Mouse (Mus musculus) G1E (cell line): ENCODE data around the gene Nck1. TPM values are rescaled to one million over a fixed set of nuclear protein-coding genes. Genes with fewer than 3 reads are reported as not detected.

Experiments used
- ATAC-seq: 2 replicates; pipeline ENCODE4 v1.8.0; 2016; ENCODE audit warnings: mild to moderate bottlenecking; ENCODE audit not compliant: insufficient number of reproducible peaks, poor library complexity, low FRiP score, severe bottlenecking; ENCODE audit errors: extremely low read depth
- DNase-seq: peaks from one replicate; pipeline ENCODE4 v3.0.0; 2012; ENCODE audit warnings: low spot score
- H3K27me3 ChIP-seq: 2 replicates; pipeline ENCODE4 v1.6.1; 2012; ENCODE audit warnings: mild to moderate bottlenecking, low read length, inconsistent platforms; ENCODE audit not compliant: insufficient read depth
- H3K36me3 ChIP-seq: replicated peaks from 2 replicates; pipeline ENCODE3; 2012; ENCODE audit warnings: mild to moderate bottlenecking, inconsistent platforms
- H3K4me1 ChIP-seq: 2 replicates; pipeline ENCODE4 v1.6.1; 2012; ENCODE audit warnings: low read depth, low read length, inconsistent platforms, mixed read lengths; ENCODE audit not compliant: insufficient read depth
- H3K4me3 ChIP-seq: 2 replicates; pipeline ENCODE4 v1.5.1; 2012; ENCODE audit warnings: low read depth, mild to moderate bottlenecking, inconsistent platforms, low read length, moderate library complexity, mixed read lengths
- H3K9me3 ChIP-seq: replicated peaks from 2 replicates; pipeline ENCODE4 v1.6.1; 2012; ENCODE audit warnings: inconsistent platforms
- CTCF ChIP-seq: IDR thresholded peaks from 2 replicates; pipeline ENCODE4 v1.5.1; 2012; ENCODE audit warnings: low read depth, low read length, inconsistent platforms, mixed read lengths
- GATA1 ChIP-seq: IDR thresholded peaks from 2 replicates; pipeline ENCODE4 v1.6.1; 2012; ENCODE audit warnings: borderline replicate concordance, low read length, inconsistent platforms, mixed read lengths
- GATA2 ChIP-seq: IDR thresholded peaks from 2 replicates; pipeline ENCODE4 v1.6.1; 2012; ENCODE audit warnings: low read depth, low read length, inconsistent platforms, borderline replicate concordance
- POLR2AphosphoS5 ChIP-seq: IDR thresholded peaks from 2 replicates; pipeline ENCODE4 v1.6.1; 2012; ENCODE audit warnings: low read depth, low read length, inconsistent platforms; ENCODE audit not compliant: insufficient replicate concordance
- TAL1 ChIP-seq: conservative IDR thresholded peaks from 2 replicates; pipeline ENCODE4 v1.6.1; 2012; ENCODE audit warnings: low read depth, low read length, inconsistent platforms, mixed read lengths
- polyA plus RNA-seq: library from polyadenylated mRNA; stranded (reverse); fragments of >175 nt; gene quantifications from 2 replicates; pipeline ENCODE4 v1.2.3, GENCODE M21; 2012
- total RNA-seq, 2 experiments: library from RNA; stranded (forward) in 1 of 2; stranded (reverse) in 1 of 2; fragments of 200-1000 nt in 1 of 2; fragments of >200 nt in 1 of 2; fragmentation: Nextera tagmentation in 1 of 2; gene quantifications; 2 replicates each; pipeline ENCODE4 v1.2.3; 2014 to 2017

Nck1 gene
- total and polyA plus RNA-seq, 3 experiments, result 3.4 to 64.9 (median 41.2) TPM

DNA sequence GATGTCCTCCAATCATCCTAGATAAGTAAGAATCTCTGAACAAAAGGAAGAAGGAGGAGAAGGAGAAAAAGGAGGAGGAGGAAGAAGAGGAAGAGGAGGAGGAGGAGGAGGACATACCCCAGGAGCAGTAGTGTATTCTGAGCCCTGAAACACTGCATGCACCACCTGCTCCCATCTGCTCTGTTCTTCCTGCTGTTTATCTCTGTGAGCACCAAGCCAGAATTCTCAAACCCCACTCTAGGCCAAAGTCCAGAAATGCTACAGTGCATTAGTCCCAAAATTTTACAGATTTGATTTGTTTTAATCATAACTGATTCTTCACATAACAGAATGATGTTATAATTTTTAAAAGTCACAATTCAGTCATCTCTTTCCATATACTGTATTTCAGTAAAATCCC lies 13.1 kb upstream of the Nck1 start:
- ATAC-seq, result no peak
- no peaks in the 10 kb centered on the region for H3K9me3 ChIP-seq
- DNase-seq, result no peak
- H3K4me1 ChIP-seq, result no peaks in the 10 kb centered on the region
- TF ChIP-seq CTCF (no peak), POLR2AphosphoS5 (no peak), TAL1 (no peak), GATA2 (no peak), GATA1 (no peak)
- no peak overlapping the region for H3K4me3 ChIP-seq
- H3K27me3 ChIP-seq, result no peaks in the 10 kb centered on the region; the same call in 1 of the 2 replicates
- H3K36me3 ChIP-seq, result no peaks in the 10 kb centered on the region

DNA sequence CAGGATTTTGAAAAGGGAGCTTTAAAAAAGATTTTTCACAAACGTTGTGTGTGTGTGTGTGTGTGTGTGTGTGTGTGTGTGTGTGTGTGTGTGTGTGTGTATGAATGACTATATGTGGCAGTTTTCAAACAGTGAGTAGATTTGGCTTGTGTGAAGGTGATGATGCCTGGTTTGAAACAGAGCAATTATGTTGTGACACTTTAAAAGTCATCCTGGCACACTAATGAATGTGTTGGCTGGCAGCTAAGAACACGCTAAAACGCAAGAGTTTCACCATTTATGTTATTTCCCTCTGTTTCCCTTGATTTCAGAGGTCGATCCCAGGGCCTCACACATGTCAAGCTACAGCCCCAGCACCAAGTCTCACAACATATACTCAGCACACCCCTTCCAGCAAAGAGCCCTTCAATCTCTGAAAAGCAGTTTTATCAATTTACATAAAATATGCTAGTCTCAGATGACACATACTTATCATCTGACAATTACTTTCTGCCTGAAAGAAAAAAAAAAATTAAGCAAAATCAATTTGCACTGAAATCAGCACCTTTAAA lies 12.2 kb upstream of the Nck1 start:
- Histone ChIP-seq H3K36me3 (no peaks in the 10 kb centered on the region), H3K4me1 (no peaks in the 10 kb centered on the region), H3K4me3 (no peak overlapping the region), H3K9me3 (no peaks in the 10 kb centered on the region), H3K27me3 (no peaks in the 10 kb centered on the region; the same call in 1 of the 2 replicates)
- DNase-seq (no peak), ATAC-seq (no peak)
- no peak for TF ChIP-seq CTCF
- TF ChIP-seq TAL1, result no peak
- TF ChIP-seq GATA1, result no peak
- no peak for TF ChIP-seq GATA2
- TF ChIP-seq POLR2AphosphoS5, result no peak

DNA sequence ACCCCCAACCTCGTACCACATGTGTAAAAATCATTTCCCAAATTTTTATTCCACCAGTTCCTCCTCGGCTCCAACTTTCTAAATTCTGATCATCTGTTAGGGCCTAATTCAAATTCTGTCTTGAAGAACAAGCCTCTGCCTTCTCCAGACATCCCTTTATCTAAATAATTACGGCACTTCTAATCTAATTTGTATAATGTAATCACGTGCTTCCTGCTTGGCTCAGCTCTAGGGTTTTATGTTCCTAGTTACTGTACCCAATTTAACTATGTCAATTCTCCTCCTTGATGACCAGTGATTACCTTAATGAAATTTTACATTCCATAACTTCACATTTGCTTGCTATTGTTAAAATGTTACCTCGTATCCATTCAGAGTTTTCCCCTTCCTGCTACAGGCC lies 9.8 kb upstream of the Nck1 start:
- Histone ChIP-seq H3K27me3 (no peaks in the 10 kb centered on the region), H3K4me3 (no peak overlapping the region), H3K9me3 (no peaks in the 10 kb centered on the region), H3K36me3 (no peaks in the 10 kb centered on the region), H3K4me1 (no peaks in the 10 kb centered on the region)
- TF ChIP-seq POLR2AphosphoS5 (no peak), GATA2 (no peak), GATA1 (no peak), TAL1 (no peak), CTCF (no peak)
- DNase-seq, result no peak
- ATAC-seq, result no peak

DNA sequence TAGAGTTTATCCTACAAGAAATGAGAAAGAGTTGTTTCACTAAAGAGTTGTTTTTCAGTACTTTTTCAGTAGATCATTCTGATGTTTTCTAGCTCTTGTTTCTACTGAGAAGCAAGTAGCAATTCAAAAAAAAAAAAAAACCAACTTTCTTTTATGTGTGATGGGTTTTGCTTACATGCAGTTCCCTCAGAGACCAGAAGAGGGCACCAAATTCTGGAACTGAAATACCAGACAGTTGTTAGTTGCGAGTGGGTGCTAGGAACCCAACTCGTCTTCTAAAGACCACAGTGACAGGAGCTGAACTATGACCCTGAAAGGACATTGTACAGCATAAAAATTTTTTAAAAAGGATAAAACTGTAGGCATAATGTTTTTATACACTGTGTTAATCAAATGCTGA lies 2.4 kb upstream of the Nck1 start:
- peaks cover 23% of the 10 kb centered on the region for H3K4me1 ChIP-seq
- no peaks in the 10 kb centered on the region for H3K27me3 ChIP-seq
- DNase-seq (no peak), ATAC-seq (no peak)
- no peak overlapping the region for H3K4me3 ChIP-seq
- H3K9me3 ChIP-seq, result peaks cover 9% of the 10 kb centered on the region
- peaks cover 7% of the 10 kb centered on the region for H3K36me3 ChIP-seq
- TF ChIP-seq POLR2AphosphoS5, result no peak
- TF ChIP-seq CTCF, result peak; percentile 22; the same call in 1 of the 2 replicates

DNA sequence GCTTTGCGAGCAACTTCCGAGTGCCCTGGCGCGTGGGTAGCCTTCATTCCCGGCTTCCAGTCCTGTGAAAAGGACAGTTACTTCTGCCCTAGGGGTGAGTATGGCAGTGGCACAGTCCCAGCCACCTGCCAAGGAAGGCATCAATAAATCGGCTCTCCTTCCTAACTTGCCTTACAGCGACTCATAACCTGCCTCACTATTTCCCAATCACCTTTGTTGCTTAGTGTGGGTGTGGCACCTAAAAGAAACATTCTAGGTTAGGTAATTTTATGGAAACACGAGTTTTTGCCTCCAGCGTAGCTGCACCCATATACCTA lies 618 bp upstream of the Nck1 start:
- peaks cover 8% of the 10 kb centered on the region for H3K36me3 ChIP-seq
- no peak for DNase-seq
- H3K4me1 ChIP-seq, result peaks cover 26% of the 10 kb centered on the region
- no peaks in the 10 kb centered on the region for H3K27me3 ChIP-seq
- peaks cover 9% of the 10 kb centered on the region for H3K9me3 ChIP-seq
- no peak for ATAC-seq
- H3K4me3 ChIP-seq, result peak overlapping the region; percentile 95
- TF ChIP-seq POLR2AphosphoS5 (no peak), GATA1 (no peak), CTCF (no peak), GATA2 (no peak), TAL1 (no peak)

DNA sequence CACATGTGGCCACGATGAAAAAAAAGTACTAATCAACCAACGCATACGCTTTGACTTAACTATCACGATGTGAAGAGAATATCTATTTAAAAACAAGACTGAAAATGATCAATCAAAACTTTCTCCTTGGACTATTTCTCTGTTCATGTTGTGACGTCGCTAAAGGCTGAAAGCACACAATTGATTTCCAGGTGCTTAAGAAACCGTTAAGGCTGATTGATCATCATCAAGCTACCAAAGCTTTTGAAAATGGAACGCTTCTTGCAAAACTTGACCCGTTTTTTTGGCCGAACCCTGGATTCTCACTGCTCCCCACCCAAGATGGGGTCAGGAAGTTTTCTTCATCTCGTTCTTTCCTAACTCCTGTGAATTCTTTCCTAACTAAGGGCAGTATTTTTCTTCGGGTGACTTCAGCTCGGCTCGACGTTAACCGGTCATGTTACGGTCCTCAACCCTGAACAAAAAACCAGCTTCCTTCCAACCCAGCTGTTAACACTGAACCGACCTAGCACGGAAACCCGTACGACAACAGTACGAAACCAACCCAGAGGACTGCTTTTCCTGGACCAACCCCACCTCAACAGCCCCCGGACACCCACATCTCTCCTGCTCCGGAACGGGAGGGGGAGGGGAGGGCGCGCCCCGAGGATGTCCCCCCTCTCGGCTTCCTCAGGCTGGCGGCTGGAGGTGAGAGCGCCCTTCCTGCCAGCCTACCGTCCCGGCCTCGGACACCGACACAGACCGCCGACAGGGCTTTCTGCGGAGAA lies 803 bp downstream of the Nck1 start:
- DNase-seq (peak; percentile 21), ATAC-seq (no peak)
- no peak for TF ChIP-seq CTCF
- no peak for TF ChIP-seq GATA1
- no peak for TF ChIP-seq POLR2AphosphoS5
- no peak for TF ChIP-seq TAL1
- Histone ChIP-seq H3K36me3 (peaks cover 14% of the 10 kb centered on the region), H3K4me3 (peak overlapping the region; percentile 95), H3K9me3 (peaks cover 9% of the 10 kb centered on the region), H3K27me3 (no peaks in the 10 kb centered on the region), H3K4me1 (peaks cover 34% of the 10 kb centered on the region)

DNA sequence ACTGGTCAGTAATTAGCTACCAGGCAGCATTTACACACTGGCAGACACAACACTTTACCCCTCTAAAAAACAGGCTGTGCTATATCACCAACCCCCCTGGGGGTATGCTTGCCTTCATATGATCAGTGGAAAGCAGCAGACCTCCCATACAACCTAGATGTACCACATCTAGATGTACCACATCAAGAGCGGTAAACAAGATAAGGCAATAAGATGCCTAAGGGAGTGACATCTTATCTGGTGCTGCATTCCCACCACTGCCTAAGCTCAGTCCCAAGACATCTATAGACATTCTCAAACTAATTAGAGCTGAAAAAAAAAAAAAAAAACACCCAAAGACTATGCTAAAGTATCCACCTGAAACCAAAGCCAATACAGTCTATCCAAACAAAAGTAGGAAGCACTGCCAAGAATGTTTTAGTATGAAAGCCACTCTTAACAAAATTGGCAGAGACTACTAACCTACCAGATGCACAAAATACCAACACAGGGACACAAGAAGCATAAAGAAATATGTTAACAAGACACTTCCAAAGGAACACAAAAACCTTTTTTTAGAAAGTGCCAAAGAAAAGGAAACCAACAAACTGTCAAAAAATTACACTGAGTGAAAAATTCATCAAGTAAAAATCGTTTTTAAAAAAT lies 10.2 kb downstream of the Nck1 start:
- Histone ChIP-seq H3K9me3 (no peaks in the 10 kb centered on the region), H3K4me3 (no peak overlapping the region), H3K36me3 (peaks cover 9% of the 10 kb centered on the region), H3K4me1 (peaks cover 67% of the 10 kb centered on the region), H3K27me3 (no peaks in the 10 kb centered on the region)
- TF ChIP-seq TAL1, result 0 out of 2 replicates have a peak, but pooled peaks have one; percentile 20
- TF ChIP-seq POLR2AphosphoS5, result no peak
- no peak for DNase-seq
- 0 out of 2 replicates have a peak, but pooled peaks have one; percentile 36 for ATAC-seq
